Mouse (Mus musculus) bone marrow, adult 2 months (tissue): Measurements from ENCODE around the gene Crebl2.

ENCODE experiments used
- CTCF ChIP-seq: fragments of 200-500 bp; IDR thresholded peaks from 2 replicates; pipeline ENCODE4 v1.5.1; 2011; ENCODE audit warnings: low read length, control low read depth; ENCODE audit not compliant: control insufficient read depth, insufficient read depth
- POLR2A ChIP-seq: fragments of 200-500 bp; IDR thresholded peaks from 2 replicates; pipeline ENCODE4 v1.6.1; 2011; ENCODE audit warnings: low read depth, mild to moderate bottlenecking, control low read depth, low read length, borderline replicate concordance; ENCODE audit not compliant: control insufficient read depth

GRCm38 (mm10) chr6:134813066-134813465 lies 16.9 kb upstream of the Crebl2 start:
- TF ChIP-seq CTCF (no peak), POLR2A (no peak)
